Mouse (Mus musculus) midbrain, embryonic 11.5 days (tissue): Measurements from ENCODE around the gene Dhx33. TPM values are rescaled to one million over a fixed set of nuclear protein-coding genes. Genes with fewer than 3 reads are reported as not detected.

Experiments used
- ATAC-seq: fragments of 200-750 bp; cut with Nextera tagmentation; 2 replicates; pipeline ENCODE4 v1.8.0; 2017; ENCODE audit warnings: moderate TSS enrichment, moderate library complexity; ENCODE audit not compliant: low FRiP score
- DNase-seq: peaks from one replicate; pipeline ENCODE4 v3.0.0; 2015; ENCODE audit warnings: low spot score; ENCODE audit errors: missing footprints
- H3K27ac ChIP-seq: fragments of 300-500 bp; sonication (generic); 2 replicates; pipeline ENCODE4 v1.5.1; 2014; ENCODE audit warnings: low read depth, low read length
- H3K27me3 ChIP-seq: fragments of 300-500 bp; sonication (generic); 2 replicates; pipeline ENCODE4 v1.6.1; 2014; ENCODE audit warnings: mild to moderate bottlenecking, low read length, moderate library complexity, mixed read lengths; ENCODE audit not compliant: control insufficient read depth, insufficient read depth
- H3K36me3 ChIP-seq: fragments of 300-500 bp; sonication (generic); 2 replicates; pipeline ENCODE4 v1.6.1; 2014; ENCODE audit warnings: mild to moderate bottlenecking, low read length, moderate library complexity, mixed read lengths; ENCODE audit not compliant: control insufficient read depth, insufficient read depth
- H3K4me1 ChIP-seq: fragments of 300-500 bp; sonication (generic); 2 replicates; pipeline ENCODE4 v1.6.1; 2014; ENCODE audit warnings: low read length; ENCODE audit not compliant: control insufficient read depth, insufficient read depth
- H3K4me2 ChIP-seq: fragments of 300-500 bp; sonication (generic); 2 replicates; pipeline ENCODE4 v1.6.1; 2014; ENCODE audit warnings: mild to moderate bottlenecking, moderate library complexity
- H3K4me3 ChIP-seq: fragments of 300-500 bp; sonication (generic); 2 replicates; pipeline ENCODE4 v1.5.1; 2014; ENCODE audit warnings: low read depth, low read length
- H3K9ac ChIP-seq: fragments of 300-500 bp; sonication (generic); 2 replicates; pipeline ENCODE4 v1.6.1; 2014; ENCODE audit warnings: low read length
- H3K9me3 ChIP-seq: fragments of 300-500 bp; sonication (generic); 2 replicates; pipeline ENCODE4 v1.6.1; 2016; ENCODE audit warnings: low read length; ENCODE audit not compliant: control insufficient read depth
- WGBS: fragments of 180-500 bp; shearing (Covaris S2); extraction: QIAGEN DNeasy Blood & Tissue Kit; methylation state at CpG from one replicate; pipeline ENCODE4 v1.1.7; 2014; 5-methylcytosine and 5-hydroxymethylcytosine counted together
- polyA plus RNA-seq: library from polyadenylated mRNA; unstranded; fragments of >200 nt; fragmentation: Nextera tagmentation; extraction: Ambion mirVana; gene quantifications from 2 replicates; pipeline ENCODE4 v1.2.1, GENCODE M21; 2014

Dhx33 gene
- polyA plus RNA-seq, 1 experiment from 2014 or later = 15.9 TPM

DNA sequence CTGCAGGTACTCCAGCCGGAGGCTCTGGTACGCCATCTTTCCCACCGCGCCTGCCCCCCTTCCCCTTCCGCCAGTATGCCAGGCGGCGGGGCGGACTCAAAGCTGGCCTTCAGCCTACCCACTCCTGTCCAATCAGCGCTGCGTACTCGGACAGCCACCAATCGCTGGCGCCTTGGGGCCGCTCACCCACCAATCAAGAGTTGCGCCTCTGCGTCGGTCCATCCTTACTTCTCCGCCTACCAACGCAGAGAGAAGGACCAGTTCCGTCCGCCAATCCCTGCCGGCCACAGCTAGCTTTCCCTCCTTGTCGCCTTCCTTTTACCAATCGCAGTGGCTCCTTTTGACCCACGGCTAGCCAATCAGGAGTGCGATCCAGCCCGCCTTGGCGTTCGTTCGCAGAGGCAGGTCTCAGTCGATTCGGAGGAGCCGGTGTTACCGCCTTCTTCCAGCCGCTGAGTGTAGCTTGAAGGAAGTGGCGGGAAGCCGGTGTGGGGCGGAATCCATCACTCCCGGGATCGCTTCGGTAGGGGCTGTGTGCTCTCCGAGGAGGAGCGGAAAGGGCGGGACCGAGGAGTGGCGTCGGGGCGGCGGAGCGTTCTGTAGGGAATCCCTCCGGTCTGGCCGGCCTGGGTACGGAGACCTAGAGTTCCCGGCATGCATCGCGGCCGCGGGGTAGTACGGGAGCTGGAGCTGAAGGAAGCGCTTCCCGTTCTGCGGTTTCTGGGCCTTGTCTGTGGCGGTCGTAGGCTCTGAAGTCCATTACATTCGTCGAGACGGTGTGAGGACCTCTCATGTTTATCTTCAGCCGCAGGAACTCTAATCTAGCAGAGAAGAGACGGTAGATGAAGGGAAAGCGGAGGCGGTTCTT is 15.2 kb upstream of the Dhx33 start, which contains the start of the genes Mis12 and Derl2:
TSS of gene Mis12 (plus strand) at position 411 of the 868 bp plus-strand sequence.
TSS of gene Derl2 (minus strand) at position 641 of the 868 bp plus-strand sequence.
- peak within 1 kb of the TSS; percentile 87 for H3K27ac ChIP-seq
- ATAC-seq = peak; percentile 100
- WGBS = under 1% methylated on average over 71 of the region's 71 CpGs
- H3K9ac ChIP-seq = peak within 1 kb of the TSS; percentile 88
- H3K4me3 ChIP-seq = peak within 1 kb of the TSS; percentile 58
- no peaks in the 10 kb centered on the region for H3K27me3 ChIP-seq
- H3K4me1 ChIP-seq = peaks cover 19% of the 10 kb centered on the region
- no peaks in the 10 kb centered on the region for H3K9me3 ChIP-seq
- H3K36me3 ChIP-seq = no peaks in the 10 kb centered on the region; the same call in 1 of the 2 replicates
- peak within 1 kb of the TSS; percentile 93 for H3K4me2 ChIP-seq
- DNase-seq = peak; percentile 99

DNA sequence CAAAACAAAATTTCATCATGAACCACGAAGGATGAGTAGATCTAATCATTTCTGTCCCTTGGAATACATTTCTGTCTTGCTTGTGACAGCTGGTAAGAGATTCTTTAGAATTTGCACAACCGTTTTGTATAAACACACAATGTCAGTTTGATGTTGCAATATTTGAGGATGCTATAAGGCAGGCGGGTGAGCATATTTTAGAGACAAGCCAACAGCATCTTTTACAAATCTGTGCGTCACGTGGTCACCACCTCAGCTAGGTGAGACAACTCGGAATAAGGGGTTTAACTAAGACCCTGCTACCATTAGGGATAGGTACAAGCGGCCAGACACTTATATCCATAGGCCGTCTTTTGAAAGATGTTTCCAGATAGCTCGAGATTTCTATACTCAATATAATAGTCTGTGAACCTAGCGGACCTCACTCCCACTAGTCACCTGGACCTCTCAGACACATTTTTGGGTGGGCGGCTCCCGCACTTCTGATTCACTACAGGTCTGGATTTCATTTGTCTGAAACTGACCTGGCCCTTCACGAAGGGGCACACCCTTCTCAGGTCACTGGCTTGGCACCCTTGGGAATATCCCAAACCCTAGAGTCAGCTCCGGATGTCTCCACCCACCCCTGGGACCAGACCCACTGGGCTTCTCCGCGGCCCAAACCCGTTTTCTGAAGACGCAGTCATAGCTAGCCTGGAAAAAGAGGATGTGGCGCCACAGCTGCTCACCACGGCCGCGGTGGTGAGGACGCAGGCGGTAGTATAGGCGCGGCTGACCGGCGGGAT is 14.4 kb upstream of the Dhx33 start:
- WGBS = 7% methylated on average over 28 of the region's 28 CpGs
- Histone ChIP-seq H3K4me2 (peak overlapping the region; percentile 87), H3K27ac (no peak overlapping the region), H3K4me3 (peak overlapping the region; percentile 58), H3K9ac (peak overlapping the region; percentile 76), H3K4me1 (peaks cover 19% of the 10 kb centered on the region), H3K36me3 (no peaks in the 10 kb centered on the region; the same call in 1 of the 2 replicates), H3K9me3 (no peaks in the 10 kb centered on the region), H3K27me3 (no peaks in the 10 kb centered on the region)
- peak; percentile 53 for ATAC-seq
- DNase-seq = no peak

DNA sequence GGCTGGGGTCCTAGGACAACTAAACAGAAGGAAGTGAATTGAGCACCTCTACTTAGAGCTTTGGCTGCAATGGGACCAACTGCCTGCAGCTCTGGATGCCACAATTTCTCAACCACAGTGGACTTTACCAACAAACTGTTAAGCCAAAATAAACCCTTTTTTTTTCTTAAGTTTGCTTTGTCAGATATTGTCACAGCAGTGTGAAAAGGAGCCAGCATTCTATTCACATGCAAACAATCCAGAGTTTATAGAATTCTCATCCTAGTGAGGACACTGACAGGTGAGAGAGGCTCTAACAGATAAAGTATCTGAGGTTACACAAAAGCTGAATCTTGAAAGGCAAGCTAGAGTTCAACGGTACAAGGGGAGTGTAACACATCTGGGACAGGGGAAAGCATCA is 12.8 kb upstream of the Dhx33 start:
- no peak overlapping the region for H3K4me3 ChIP-seq
- H3K9me3 ChIP-seq = no peaks in the 10 kb centered on the region
- peaks cover 3% of the 10 kb centered on the region for H3K36me3 ChIP-seq
- WGBS = 97% methylated on average over 1 of the region's 1 CpGs
- no peak overlapping the region for H3K4me2 ChIP-seq
- H3K27ac ChIP-seq = no peak overlapping the region
- peaks cover 19% of the 10 kb centered on the region for H3K4me1 ChIP-seq
- H3K27me3 ChIP-seq = no peaks in the 10 kb centered on the region
- no peak overlapping the region for H3K9ac ChIP-seq
- ATAC-seq (no peak), DNase-seq (no peak)

DNA sequence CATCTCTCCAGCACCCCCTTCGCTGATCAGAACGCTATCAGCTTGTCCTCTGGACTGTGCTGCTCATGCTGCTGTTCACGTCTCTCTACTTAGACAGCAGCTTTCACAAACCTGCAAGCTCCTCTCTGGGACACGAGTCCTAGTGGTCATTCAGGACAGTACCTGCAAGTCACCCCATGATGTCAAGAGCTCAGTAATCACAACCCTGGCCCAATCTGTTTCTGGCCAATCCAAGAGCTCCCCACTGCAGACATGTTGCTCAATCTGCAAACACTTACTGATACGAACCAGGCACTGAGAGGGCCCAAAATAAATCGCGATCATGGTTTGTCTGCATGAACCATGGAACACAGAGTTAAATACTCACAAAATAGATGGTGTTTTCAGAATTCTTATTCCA is 8.5 kb upstream of the Dhx33 start:
- ATAC-seq (no peak), DNase-seq (no peak)
- peaks cover 8% of the 10 kb centered on the region for H3K36me3 ChIP-seq
- no peaks in the 10 kb centered on the region for H3K27me3 ChIP-seq
- no peaks in the 10 kb centered on the region for H3K9me3 ChIP-seq
- 95% methylated on average over 7 of the region's 7 CpGs for WGBS
- no peak overlapping the region for H3K4me2 ChIP-seq
- H3K4me1 ChIP-seq = peaks cover 2% of the 10 kb centered on the region; the same call in 1 of the 2 replicates
- H3K27ac ChIP-seq = no peak overlapping the region
- no peak overlapping the region for H3K4me3 ChIP-seq
- H3K9ac ChIP-seq = no peak overlapping the region

DNA sequence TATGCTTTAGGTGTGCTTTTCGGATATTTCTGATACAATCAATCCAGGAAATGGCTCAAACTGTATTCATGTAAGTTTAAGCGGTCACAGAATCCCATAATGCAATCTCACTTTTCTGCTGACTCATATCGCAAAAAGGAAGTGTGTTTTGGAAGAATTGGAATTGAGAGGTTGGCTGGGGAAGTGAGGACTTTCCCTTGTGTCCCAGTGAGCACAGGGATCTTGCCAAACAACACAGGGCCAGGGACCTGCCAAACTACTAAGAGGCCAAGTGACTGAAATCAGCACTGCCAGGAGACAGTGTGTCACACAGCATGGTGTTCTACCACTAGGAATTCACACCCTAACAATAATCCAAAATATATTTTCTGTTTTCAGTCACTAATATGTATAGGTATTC is 4.1 kb upstream of the Dhx33 start:
- H3K4me3 ChIP-seq = no peak overlapping the region
- 97% methylated on average over 3 of the region's 3 CpGs for WGBS
- no peak overlapping the region for H3K4me2 ChIP-seq
- H3K4me1 ChIP-seq = peaks cover 7% of the 10 kb centered on the region
- ATAC-seq = no peak
- no peak for DNase-seq
- no peaks in the 10 kb centered on the region for H3K27me3 ChIP-seq
- H3K27ac ChIP-seq = no peak overlapping the region
- H3K9ac ChIP-seq = no peak overlapping the region
- peaks cover 8% of the 10 kb centered on the region for H3K36me3 ChIP-seq
- no peaks in the 10 kb centered on the region for H3K9me3 ChIP-seq

DNA sequence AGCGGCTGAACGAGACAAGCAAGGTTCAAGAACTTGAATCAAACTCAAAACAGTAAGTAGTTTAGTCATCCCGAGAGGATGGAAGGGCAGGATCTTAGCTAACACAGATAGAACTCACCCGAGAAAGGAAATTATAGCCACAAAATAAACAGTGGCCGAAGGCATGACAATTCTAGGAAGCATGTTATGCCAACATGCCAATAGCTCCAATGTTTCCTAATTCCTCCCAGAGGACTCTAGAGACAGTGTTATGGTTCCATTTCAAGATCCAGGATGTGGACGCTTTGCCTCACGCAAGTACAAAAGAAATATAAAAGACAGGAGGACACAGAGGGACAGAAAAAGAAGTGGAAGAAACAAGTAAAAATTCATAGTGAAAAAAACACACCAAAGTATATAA is 3.6 kb upstream of the Dhx33 start:
- Histone ChIP-seq H3K9me3 (no peaks in the 10 kb centered on the region), H3K4me3 (no peak overlapping the region), H3K27ac (no peak overlapping the region), H3K27me3 (no peaks in the 10 kb centered on the region), H3K4me2 (no peak overlapping the region), H3K36me3 (peaks cover 8% of the 10 kb centered on the region), H3K9ac (no peak overlapping the region), H3K4me1 (peaks cover 12% of the 10 kb centered on the region)
- ATAC-seq = no peak
- no peak for DNase-seq
- 94% methylated on average over 7 of the region's 7 CpGs for WGBS

DNA sequence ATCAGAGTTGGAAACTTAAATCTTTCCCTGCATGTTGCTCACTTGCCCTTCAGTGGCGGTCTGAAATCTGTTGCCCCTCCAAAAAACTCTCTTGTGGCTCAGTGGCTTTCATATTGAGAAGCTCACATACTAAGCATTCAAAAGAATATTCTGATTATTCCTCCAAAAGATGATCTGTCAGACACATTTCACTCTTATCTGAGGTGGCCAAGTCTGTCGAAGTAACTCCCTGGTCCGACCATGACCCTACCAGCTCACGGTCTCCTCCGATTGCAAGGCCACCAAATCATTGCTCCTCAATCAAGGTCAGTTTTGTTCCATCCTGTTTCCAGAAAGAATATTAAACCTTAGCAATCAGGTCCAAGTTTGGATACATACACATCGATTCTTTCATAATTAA is 2.8 kb upstream of the Dhx33 start:
- 94% methylated on average over 6 of the region's 6 CpGs for WGBS
- Histone ChIP-seq H3K4me3 (no peak overlapping the region), H3K27me3 (no peaks in the 10 kb centered on the region), H3K36me3 (peaks cover 5% of the 10 kb centered on the region), H3K9ac (no peak overlapping the region), H3K4me1 (peaks cover 14% of the 10 kb centered on the region), H3K9me3 (no peaks in the 10 kb centered on the region), H3K27ac (no peak overlapping the region), H3K4me2 (no peak overlapping the region)
- no peak for ATAC-seq
- no peak for DNase-seq

DNA sequence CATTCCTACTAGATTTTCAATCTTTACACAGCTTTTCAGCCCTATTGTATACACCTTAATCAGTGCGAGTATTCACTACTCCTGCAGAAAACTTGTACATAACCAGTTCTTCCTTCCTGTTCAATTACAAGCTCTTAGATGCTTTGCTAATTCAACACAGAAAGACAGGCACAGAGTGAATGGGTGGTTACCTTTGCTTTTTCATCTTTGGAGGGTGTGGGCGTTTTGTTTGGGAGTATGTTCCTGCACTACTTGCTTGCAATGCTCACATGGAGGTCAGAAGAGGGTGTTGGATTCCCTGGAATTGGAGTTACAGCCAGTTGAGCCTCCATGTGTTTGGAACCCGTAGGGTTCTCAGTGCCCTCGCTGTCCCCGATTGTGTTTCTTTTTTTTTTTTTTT is 809 bp upstream of the Dhx33 start:
- H3K9ac ChIP-seq = peak overlapping the region; percentile 27; the same call in 1 of the 2 replicates
- DNase-seq (no peak), ATAC-seq (no peak)
- no peak overlapping the region for H3K27ac ChIP-seq
- peaks cover 2% of the 10 kb centered on the region for H3K36me3 ChIP-seq
- WGBS = 71% methylated on average over 5 of the region's 5 CpGs
- peak overlapping the region; percentile 89; the same call in 1 of the 2 replicates for H3K4me3 ChIP-seq
- H3K4me2 ChIP-seq = peak overlapping the region; percentile 42
- no peaks in the 10 kb centered on the region for H3K9me3 ChIP-seq
- no peaks in the 10 kb centered on the region for H3K27me3 ChIP-seq
- peaks cover 14% of the 10 kb centered on the region for H3K4me1 ChIP-seq
